Mouse (Mus musculus): Measurements from ENCODE around the gene Gm13288.
"Not testable (repeated sequence)": the region's sequence is repeated elsewhere in the genome, so short reads cannot be mapped to it uniquely, and the experiment has no call there.

DNA sequence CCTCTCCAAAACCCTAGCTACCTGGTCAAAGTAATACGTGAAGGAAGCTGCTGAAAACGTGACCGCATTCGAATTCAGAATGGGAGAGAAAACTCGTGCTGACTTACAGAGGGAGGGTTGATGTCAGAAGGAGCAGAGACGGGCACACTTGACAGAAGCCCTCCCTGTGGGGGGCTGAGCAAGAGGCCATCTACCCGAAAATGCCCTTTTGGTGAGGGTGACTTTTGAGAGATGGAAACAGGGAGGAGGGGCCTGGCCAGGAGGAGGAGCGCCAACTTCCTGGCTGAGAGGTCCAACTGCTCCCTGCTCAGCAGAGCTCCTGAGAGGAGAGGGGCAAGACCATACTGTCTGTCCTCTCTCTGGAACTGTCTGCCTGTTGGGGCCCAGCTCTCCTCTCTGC lies at the start of gene Gm13288:
- TF ChIP-seq POLR2A (IDR thresholded peaks at IDR 0.05; ENCODE audit: low read depth, low read length); CTCF (IDR thresholded peaks at IDR 0.05; ENCODE audit: borderline replicate concordance, insufficient read depth, low read length): not testable (repeated sequence)
